Mouse (Mus musculus) MEL (cell line): Measurements from ENCODE around the gene Kif23. TPM values are rescaled to one million over a fixed set of nuclear protein-coding genes. Genes with fewer than 3 reads are reported as not detected.
A peak's percentile ranks its signal among the peaks of the same experiment; 100 is the strongest.

Experiments used
- DNase-seq: peaks from one replicate; pipeline ENCODE4 v3.0.0; 2011; ENCODE audit warnings: low read depth, low spot score
- H3K27ac ChIP-seq: 2 replicates; pipeline ENCODE4 v1.5.1; 2012; ENCODE audit warnings: low read depth, mild to moderate bottlenecking, control low read depth, low read length, moderate library complexity; ENCODE audit not compliant: control insufficient read depth
- H3K27me3 ChIP-seq, 2 experiments: fragments of 150-350 bp in 1 of 2; sonication (generic) in 1 of 2; 2 replicates each; pipeline ENCODE4 v1.6.1; 2012; ENCODE audit warnings: low read length in 2 of 2, mild to moderate bottlenecking in 2 of 2, improper control_type of control experiment in 1 of 2, moderate library complexity in 1 of 2; ENCODE audit not compliant: insufficient read depth in 2 of 2, control insufficient read depth in 1 of 2
- H3K36me3 ChIP-seq, 2 experiments: 2 replicates each; pipeline ENCODE4 v1.6.1; 2012 to 2014; ENCODE audit warnings: low read length in 2 of 2, improper control_type of control experiment in 1 of 2, inconsistent platforms in 1 of 2, mild to moderate bottlenecking in 1 of 2; ENCODE audit not compliant: insufficient read depth in 2 of 2, control insufficient read depth in 1 of 2
- H3K4me1 ChIP-seq, 2 experiments: fragments of 150-350 bp in 1 of 2; sonication (generic) in 1 of 2; 2 replicates each; pipeline ENCODE4 v1.6.1; 2012; ENCODE audit warnings: low read length in 2 of 2, improper control_type of control experiment in 1 of 2, mild to moderate bottlenecking in 1 of 2; ENCODE audit not compliant: insufficient read depth in 2 of 2, control insufficient read depth in 1 of 2
- H3K4me3 ChIP-seq, 2 experiments: fragments of 150-350 bp in 1 of 2; sonication (generic) in 1 of 2; 2 replicates each; pipeline ENCODE4 v1.5.1; 2012; ENCODE audit warnings: low read depth in 2 of 2, low read length in 2 of 2, mild to moderate bottlenecking in 2 of 2, moderate library complexity in 2 of 2, control low read depth in 1 of 2, improper control_type of control experiment in 1 of 2; ENCODE audit not compliant: control insufficient read depth in 1 of 2, insufficient read depth in 1 of 2
- H3K79me2 ChIP-seq: 2 replicates; pipeline ENCODE4 v1.6.1; 2012; ENCODE audit warnings: mild to moderate bottlenecking, low read length, moderate library complexity; ENCODE audit not compliant: control insufficient read depth, poor library complexity, insufficient read depth
- H3K9ac ChIP-seq: 2 replicates; pipeline ENCODE4 v1.6.1; 2012; ENCODE audit warnings: low read depth, mild to moderate bottlenecking, control low read depth, low read length, moderate library complexity; ENCODE audit not compliant: control insufficient read depth, poor library complexity, severe bottlenecking
- H3K9me3 ChIP-seq: fragments of 150-350 bp; sonication (generic); replicated peaks from 2 replicates; pipeline ENCODE4 v1.6.1; 2012; ENCODE audit warnings: mild to moderate bottlenecking, low read length, improper control_type of control experiment, moderate library complexity; ENCODE audit not compliant: insufficient read depth
- BHLHE40 ChIP-seq: IDR thresholded peaks from 2 replicates; pipeline ENCODE4 v1.6.1; 2012; ENCODE audit warnings: low read depth, mild to moderate bottlenecking, inconsistent platforms, low read length, improper control_type of control experiment, borderline replicate concordance
- CHD2 ChIP-seq: IDR thresholded peaks from 2 replicates; pipeline ENCODE4 v1.6.1; 2011; ENCODE audit warnings: low read length, improper control_type of control experiment
- CTCF ChIP-seq, 3 experiments: IDR thresholded peaks in 2 of 3; conservative IDR thresholded peaks in 1 of 3; 2 replicates each; pipeline ENCODE4 v1.5.1; 2011 to 2012; ENCODE audit warnings: low read length in 3 of 3, low read depth in 2 of 3, mild to moderate bottlenecking in 2 of 3, improper control_type of control experiment in 1 of 3, inconsistent platforms in 1 of 3, mixed read lengths in 1 of 3, moderate library complexity in 1 of 3; ENCODE audit not compliant: control insufficient read depth in 1 of 3, insufficient read depth in 1 of 3, poor library complexity in 1 of 3, severe bottlenecking in 1 of 3
- ELF1 ChIP-seq: IDR thresholded peaks from 2 replicates; pipeline ENCODE4 v1.6.1; 2014; ENCODE audit warnings: low read depth, mild to moderate bottlenecking, inconsistent platforms, low read length, improper control_type of control experiment, moderate library complexity
- EP300 ChIP-seq, 2 experiments: IDR thresholded peaks; 2 replicates each; pipeline ENCODE4 v1.6.1; 2011; ENCODE audit warnings: improper control_type of control experiment in 2 of 2, low read length in 2 of 2, low read depth in 1 of 2, mild to moderate bottlenecking in 1 of 2
- ETS1 ChIP-seq: IDR thresholded peaks from 2 replicates; pipeline ENCODE4 v1.6.1; 2012; ENCODE audit warnings: low read depth, mild to moderate bottlenecking, inconsistent platforms, low read length, improper control_type of control experiment, moderate library complexity
- GABPA ChIP-seq: IDR thresholded peaks from 2 replicates; pipeline ENCODE4 v1.6.1; 2012; ENCODE audit warnings: low read depth, mild to moderate bottlenecking, inconsistent platforms, low read length, improper control_type of control experiment, moderate library complexity
- GATA1 ChIP-seq: IDR thresholded peaks from 2 replicates; pipeline ENCODE4 v1.6.1; 2011; ENCODE audit warnings: low read depth, low read length, improper control_type of control experiment
- MAZ ChIP-seq: IDR thresholded peaks from 2 replicates; pipeline ENCODE4 v1.6.1; 2012; ENCODE audit warnings: low read depth, mild to moderate bottlenecking, inconsistent platforms, low read length, improper control_type of control experiment
- MEF2A ChIP-seq: IDR thresholded peaks from 2 replicates; pipeline ENCODE4 v1.6.1; 2014; ENCODE audit warnings: low read depth, mild to moderate bottlenecking, inconsistent platforms, low read length, improper control_type of control experiment; ENCODE audit not compliant: poor library complexity, insufficient replicate concordance, severe bottlenecking; ENCODE audit errors: extremely low read depth
- MXI1 ChIP-seq: IDR thresholded peaks from 2 replicates; pipeline ENCODE4 v1.6.1; 2011; ENCODE audit warnings: mild to moderate bottlenecking, low read depth, low read length, improper control_type of control experiment
- NRF1 ChIP-seq: IDR thresholded peaks from 2 replicates; pipeline ENCODE4 v1.6.1; 2014; ENCODE audit warnings: low read depth, mild to moderate bottlenecking, inconsistent platforms, low read length, improper control_type of control experiment, moderate library complexity; ENCODE audit not compliant: poor library complexity, insufficient read depth, severe bottlenecking
- POLR2A ChIP-seq, 2 experiments: IDR thresholded peaks; 2 replicates each; pipeline ENCODE4 v1.6.1; 2011 to 2012; ENCODE audit warnings: low read length in 2 of 2, mild to moderate bottlenecking in 2 of 2, control low read depth in 1 of 2, improper control_type of control experiment in 1 of 2, low read depth in 1 of 2, moderate library complexity in 1 of 2; ENCODE audit not compliant: control insufficient read depth in 1 of 2, insufficient read depth in 1 of 2, poor library complexity in 1 of 2
- POLR2AphosphoS2 ChIP-seq: IDR thresholded peaks from 2 replicates; pipeline ENCODE4 v1.6.1; 2011; ENCODE audit warnings: low read length, improper control_type of control experiment
- POLR2AphosphoS5 ChIP-seq: IDR thresholded peaks from 2 replicates; pipeline ENCODE4 v1.6.1; 2012; ENCODE audit warnings: low read depth, borderline replicate concordance, mild to moderate bottlenecking, inconsistent platforms, low read length, moderate library complexity, mixed read lengths
- RAD21 ChIP-seq: IDR thresholded peaks from 2 replicates; pipeline ENCODE4 v1.6.1; 2011; ENCODE audit warnings: mild to moderate bottlenecking, low read depth, low read length, improper control_type of control experiment
- SMC3 ChIP-seq: IDR thresholded peaks from 2 replicates; pipeline ENCODE4 v1.6.1; 2011; ENCODE audit warnings: low read depth, low read length, improper control_type of control experiment
- TAL1 ChIP-seq: IDR thresholded peaks from 2 replicates; pipeline ENCODE4 v1.6.1; 2012; ENCODE audit warnings: mild to moderate bottlenecking, inconsistent platforms, low read length, moderate library complexity, mixed read lengths
- TCF12 ChIP-seq: IDR thresholded peaks from 2 replicates; pipeline ENCODE4 v1.6.1; 2014; ENCODE audit warnings: low read depth, mild to moderate bottlenecking, inconsistent platforms, low read length, improper control_type of control experiment, moderate library complexity
- USF1 ChIP-seq: IDR thresholded peaks from 2 replicates; pipeline ENCODE4 v1.6.1; 2014; ENCODE audit warnings: low read depth, mild to moderate bottlenecking, inconsistent platforms, low read length, improper control_type of control experiment, moderate library complexity
- ZC3H11A ChIP-seq: IDR thresholded peaks from 2 replicates; pipeline ENCODE4 v1.6.1; 2012; ENCODE audit warnings: low read depth, mild to moderate bottlenecking, inconsistent platforms, low read length, improper control_type of control experiment
- ZKSCAN1 ChIP-seq: IDR thresholded peaks from 2 replicates; pipeline ENCODE4 v1.6.1; 2012; ENCODE audit warnings: low read depth, mild to moderate bottlenecking, inconsistent platforms, low read length, improper control_type of control experiment, moderate library complexity
- ZNF384 ChIP-seq: IDR thresholded peaks from 2 replicates; pipeline ENCODE4 v1.6.1; 2012; ENCODE audit warnings: low read depth, mild to moderate bottlenecking, inconsistent platforms, low read length, improper control_type of control experiment
- polyA plus RNA-seq, 2 experiments: library from polyadenylated mRNA; stranded (reverse) in 1 of 2; unstranded in 1 of 2; fragments of >175 nt in 1 of 2; fragments of >200 nt in 1 of 2; gene quantifications; 2 replicates each; pipeline versions ENCODE4 v1.2.1 to v1.2.4; 2012; ENCODE audit warnings: low replicate concordance in 2 of 2, low read depth in 1 of 2; ENCODE audit not compliant: insufficient read length in 2 of 2, insufficient read depth in 1 of 2, missing spikeins in 1 of 2
- total RNA-seq: library from RNA; depleted of rRNA; stranded (reverse); fragments of 300-350 nt; gene quantifications from 2 replicates; pipeline ENCODE4 v1.2.3, GENCODE M21; 2012

Gene Kif23
- total and polyA plus RNA-seq, 3 experiments = 37.5 to 100 TPM; not detected in 1

DNA sequence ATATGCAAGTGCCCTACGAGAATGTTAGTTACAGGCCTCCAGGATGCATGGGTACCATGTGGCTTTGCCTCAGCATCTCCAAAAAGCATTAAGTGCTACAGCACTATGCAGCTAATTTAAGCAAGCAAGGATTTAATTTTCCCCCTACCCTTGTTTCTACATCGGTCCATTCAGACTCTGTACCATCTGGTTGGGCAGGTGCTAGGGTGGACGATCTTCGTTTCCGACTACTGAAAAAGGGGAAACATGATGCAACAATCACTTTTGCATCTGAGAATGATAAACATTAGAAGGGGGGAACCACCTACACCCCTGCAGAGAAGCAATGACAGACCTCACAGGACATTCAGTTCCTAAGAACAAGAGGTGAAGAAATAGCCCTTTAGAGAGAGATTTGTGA lies 27.1 kb downstream of the Kif23 start:
- Histone ChIP-seq H3K79me2 (no peaks in the 10 kb centered on the region; the same call in 1 of the 2 replicates), H3K4me1 (peaks cover 32 to 57% of the 10 kb centered on the region in 2 experiments), H3K9me3 (no peaks in the 10 kb centered on the region), H3K9ac (peak overlapping the region; percentile 21; the same call in 1 of the 2 replicates), H3K4me3 (no peak overlapping the region), H3K27me3 (no peaks in the 10 kb centered on the region), H3K36me3 (peaks cover 9 to 60% of the 10 kb centered on the region in 2 experiments; a peak in 3 of 4 replicates), H3K27ac (peak overlapping the region; percentile 97)
- DNase-seq = peak; percentile 37
- TF ChIP-seq TCF12 (0 out of 2 replicates have a peak, but pooled peaks have one; percentile 18), ETS1 (peak; percentile 39; the same call in 1 of the 2 replicates), POLR2AphosphoS5 (no peak), GATA1 (0 out of 2 replicates have a peak, but pooled peaks have one; percentile 19), EP300 (IDR thresholded peaks at IDR 0.05; ENCODE audit: low read depth in 1 of 2, low read length in 2 of 2) (peak in 1 of 2 experiments; percentile 43; a peak in 2 of 4 replicates)

DNA sequence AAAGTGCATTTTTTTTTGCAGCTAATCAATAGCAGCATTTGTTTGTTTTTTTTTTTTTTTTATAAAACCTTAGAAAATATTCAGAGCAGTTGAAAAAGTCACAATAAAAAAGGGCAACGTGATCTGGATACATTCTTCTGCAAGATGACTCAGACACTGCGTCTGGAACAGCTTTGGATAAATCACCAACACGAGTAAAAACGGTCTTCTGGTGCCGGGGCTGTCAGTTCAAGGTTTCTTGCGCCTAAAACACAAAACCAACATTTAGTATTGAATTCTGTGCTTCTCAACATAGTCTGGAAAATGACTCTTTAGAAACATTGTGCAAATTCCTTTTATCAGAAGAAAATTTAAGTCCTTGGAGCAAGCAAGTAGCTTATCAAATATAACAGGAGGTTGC lies 29.1 kb downstream of the Kif23 start:
- DNase-seq = no peak
- peaks cover 18% of the 10 kb centered on the region for H3K79me2 ChIP-seq
- H3K4me3 ChIP-seq = no peak overlapping the region
- no peaks in the 10 kb centered on the region for H3K27me3 ChIP-seq
- H3K9ac ChIP-seq = peak overlapping the region; percentile 24; the same call in 1 of the 2 replicates
- H3K36me3 ChIP-seq = peaks cover 11 to 66% of the 10 kb centered on the region in 2 experiments
- H3K9me3 ChIP-seq = no peaks in the 10 kb centered on the region
- H3K27ac ChIP-seq = peak overlapping the region; percentile 79
- TF ChIP-seq POLR2AphosphoS5 (no peak), SMC3 (no peak), ZC3H11A (no peak), ZNF384 (0 out of 2 replicates have a peak, but pooled peaks have one; percentile 19), EP300 (IDR thresholded peaks at IDR 0.05; ENCODE audit: low read depth in 1 of 2, low read length in 2 of 2) (peak in 1 of 2 experiments; percentile 22; a peak in 1 of 4 replicates)
- H3K4me1 ChIP-seq = peaks cover 32 to 57% of the 10 kb centered on the region in 2 experiments

DNA sequence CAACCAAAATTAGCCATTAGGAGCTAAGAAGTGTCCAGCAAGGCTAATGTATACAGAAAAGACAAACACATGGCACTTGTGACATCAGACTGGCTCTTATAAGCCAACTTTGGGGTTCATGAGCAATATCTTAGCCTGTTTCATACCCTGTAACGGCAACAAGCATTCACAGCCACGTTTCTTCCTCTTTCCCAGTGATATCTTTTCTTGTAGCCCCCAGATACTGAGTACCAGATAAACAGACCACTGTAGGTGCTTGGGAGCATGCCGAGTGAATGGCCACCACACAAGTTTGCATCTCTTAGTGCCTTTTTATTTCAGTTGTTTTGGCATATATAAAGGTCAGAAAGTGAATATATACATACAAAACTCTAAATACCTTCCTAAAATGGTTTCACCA lies 29.6 kb downstream of the Kif23 start:
- H3K27ac ChIP-seq = peak overlapping the region; percentile 97
- H3K36me3 ChIP-seq = peaks cover 11 to 69% of the 10 kb centered on the region in 2 experiments
- H3K79me2 ChIP-seq = peaks cover 21% of the 10 kb centered on the region
- H3K9me3 ChIP-seq = no peaks in the 10 kb centered on the region
- peaks cover 32 to 56% of the 10 kb centered on the region in 2 experiments for H3K4me1 ChIP-seq
- H3K4me3 ChIP-seq = no peak overlapping the region
- peak; percentile 85 for DNase-seq
- peak overlapping the region; percentile 4 for H3K9ac ChIP-seq
- no peaks in the 10 kb centered on the region for H3K27me3 ChIP-seq
- TF ChIP-seq GABPA (no peak), MXI1 (peak; percentile 78), GATA1 (peak; percentile 96), TAL1 (peak; percentile 66), ELF1 (no peak), ETS1 (peak; percentile 89), POLR2AphosphoS5 (no peak), NRF1 (no peak), CHD2 (no peak), RAD21 (no peak), BHLHE40 (peak; percentile 60; the same call in 1 of the 2 replicates), ZKSCAN1 (no peak), POLR2AphosphoS2 (no peak), CTCF (IDR thresholded peaks at IDR 0.05 in 2 of 3, conservative IDR thresholded peaks at IDR 0.05 in 1 of 3; ENCODE audit: control insufficient read depth in 1 of 3, insufficient read depth in 1 of 3, low read depth in 2 of 3, low read length in 3 of 3, poor library complexity in 1 of 3, severe bottlenecking in 1 of 3) (no peak), MEF2A (no peak), ZC3H11A (no peak), POLR2A (IDR thresholded peaks at IDR 0.05; ENCODE audit: control insufficient read depth in 1 of 2, insufficient read depth in 1 of 2, low read depth in 1 of 2, low read length in 2 of 2, poor library complexity in 1 of 2) (peak in 1 of 2 experiments; percentile 39; a peak in 1 of 4 replicates), USF1 (no peak), MAZ (0 out of 2 replicates have a peak, but pooled peaks have one; percentile 19), TCF12 (peak; percentile 85), ZNF384 (no peak)
